Mouse (Mus musculus) hindbrain, embryonic 12.5 days (tissue): ENCODE results near the gene Ttyh3. TPM values are rescaled to one million over a fixed set of nuclear protein-coding genes. Genes with fewer than 3 reads are reported as not detected.
A peak's percentile ranks its signal among the peaks of the same experiment; 100 is the strongest.

Experiments
- ATAC-seq: fragments of 200-750 bp; cut with Nextera tagmentation; 2 replicates; pipeline ENCODE4 v1.8.0; 2017; ENCODE audit warnings: moderate TSS enrichment; ENCODE audit not compliant: low FRiP score
- H3K27ac ChIP-seq: fragments of 300-500 bp; sonication (generic); 2 replicates; pipeline ENCODE4 v1.5.1; 2016; ENCODE audit warnings: mild to moderate bottlenecking
- H3K27me3 ChIP-seq: fragments of 300-500 bp; sonication (generic); 2 replicates; pipeline ENCODE4 v1.6.1; 2016; ENCODE audit warnings: mild to moderate bottlenecking
- H3K36me3 ChIP-seq: fragments of 300-500 bp; sonication (generic); 2 replicates; pipeline ENCODE4 v1.6.1; 2016; ENCODE audit warnings: mild to moderate bottlenecking
- H3K4me1 ChIP-seq: fragments of 300-500 bp; sonication (generic); 2 replicates; pipeline ENCODE4 v1.6.1; 2016
- H3K4me2 ChIP-seq: fragments of 300-500 bp; sonication (generic); replicated peaks from 2 replicates; pipeline ENCODE4 v1.6.1; 2016; ENCODE audit warnings: mild to moderate bottlenecking
- H3K4me3 ChIP-seq: fragments of 300-500 bp; sonication (generic); 2 replicates; pipeline ENCODE4 v1.5.1; 2016; ENCODE audit warnings: mild to moderate bottlenecking
- H3K9ac ChIP-seq: fragments of 300-500 bp; sonication (generic); 2 replicates; pipeline ENCODE4 v1.6.1; 2016; ENCODE audit warnings: mild to moderate bottlenecking, moderate library complexity
- H3K9me3 ChIP-seq: fragments of 300-500 bp; sonication (generic); replicated peaks from 2 replicates; pipeline ENCODE4 v1.6.1; 2016; ENCODE audit warnings: mild to moderate bottlenecking
- WGBS: fragments of 180-500 bp; shearing (Covaris S2); methylation state at CpG from one replicate; pipeline ENCODE4 v1.1.7; 2016; 5-methylcytosine and 5-hydroxymethylcytosine counted together
- polyA plus RNA-seq: library from polyadenylated mRNA; unstranded; fragments of >200 nt; fragmentation: Nextera tagmentation; extraction: Ambion mirVana; gene quantifications from 2 replicates; pipeline ENCODE4 v1.2.1, GENCODE M21; 2016

The Ttyh3 gene
- polyA plus RNA-seq, 1 experiment from 2014 or later, result 83.7 TPM

- no peak overlapping the region for H3K27ac ChIP-seq
- no peaks in the 10 kb centered on the region for H3K27me3 ChIP-seq
- no peak overlapping the region for H3K4me3 ChIP-seq
- H3K4me1 ChIP-seq, result peaks cover 48% of the 10 kb centered on the region
- ATAC-seq, result no peak
- H3K36me3 ChIP-seq, result peaks cover 59% of the 10 kb centered on the region
- 88% methylated on average over 4 of the region's 4 CpGs for WGBS
- no peaks in the 10 kb centered on the region for H3K9me3 ChIP-seq
- H3K9ac ChIP-seq, result no peak overlapping the region
- H3K4me2 ChIP-seq, result no peak overlapping the region
Observed at GRCm38 (mm10) chr5:140639312-140639711, 9.5 kb downstream of the Ttyh3 start.

GRCm38 (mm10) chr5:140638484-140638883, 10.3 kb downstream of the Ttyh3 start:
- peaks cover 61% of the 10 kb centered on the region for H3K36me3 ChIP-seq

GRCm38 (mm10) chr5:140637989-140638388, 10.8 kb downstream of the Ttyh3 start:
- H3K4me1 ChIP-seq, result peaks cover 45% of the 10 kb centered on the region
- H3K4me2 ChIP-seq, result no peak overlapping the region
- ATAC-seq, result no peak
- H3K36me3 ChIP-seq, result peaks cover 62% of the 10 kb centered on the region
- no peak overlapping the region for H3K9ac ChIP-seq
- no peak overlapping the region for H3K4me3 ChIP-seq
- WGBS, result 93% methylated on average over 3 of the region's 3 CpGs
- H3K27me3 ChIP-seq, result no peaks in the 10 kb centered on the region
- H3K27ac ChIP-seq, result no peak overlapping the region
- H3K9me3 ChIP-seq, result no peaks in the 10 kb centered on the region

More at GRCm38 (mm10) chr5:140638484-140638883, 10.3 kb downstream of the Ttyh3 start:
- H3K4me2 ChIP-seq, result no peak overlapping the region
- no peak overlapping the region for H3K4me3 ChIP-seq
- H3K4me1 ChIP-seq, result peaks cover 48% of the 10 kb centered on the region
- ATAC-seq, result no peak
- WGBS, result 94% methylated on average over 6 of the region's 6 CpGs
- H3K9ac ChIP-seq, result no peak overlapping the region
- no peaks in the 10 kb centered on the region for H3K9me3 ChIP-seq
- no peaks in the 10 kb centered on the region for H3K27me3 ChIP-seq
- H3K27ac ChIP-seq, result no peak overlapping the region

- H3K4me3 ChIP-seq, result no peak overlapping the region
- H3K4me1 ChIP-seq, result peaks cover 36% of the 10 kb centered on the region
- H3K36me3 ChIP-seq, result peaks cover 71% of the 10 kb centered on the region
- H3K27me3 ChIP-seq, result no peaks in the 10 kb centered on the region
- H3K9me3 ChIP-seq, result no peaks in the 10 kb centered on the region
- no peak overlapping the region for H3K4me2 ChIP-seq
- H3K27ac ChIP-seq, result 0 out of 2 replicates have a peak overlapping the region, but pooled peaks have one; percentile 19
- WGBS, result 69% methylated on average over 6 of the region's 6 CpGs
- no peak overlapping the region for H3K9ac ChIP-seq
- ATAC-seq, result 0 out of 2 replicates have a peak, but pooled peaks have one; percentile 8
Observed at GRCm38 (mm10) chr5:140637058-140637410, 11.8 kb downstream of the Ttyh3 start.

GRCm38 (mm10) chr5:140636316-140637057, 12.3 kb downstream of the Ttyh3 start:
- H3K36me3 ChIP-seq, result peaks cover 77% of the 10 kb centered on the region

GRCm38 (mm10) chr5:140634798-140635722, 13.8 kb downstream of the Ttyh3 start:
- no peak for ATAC-seq
- no peak overlapping the region for H3K27ac ChIP-seq
- H3K4me2 ChIP-seq, result no peak overlapping the region
- H3K9me3 ChIP-seq, result no peaks in the 10 kb centered on the region
- no peaks in the 10 kb centered on the region for H3K27me3 ChIP-seq
- H3K4me3 ChIP-seq, result no peak overlapping the region
- peaks cover 87% of the 10 kb centered on the region for H3K36me3 ChIP-seq
- H3K9ac ChIP-seq, result no peak overlapping the region
- peaks cover 17% of the 10 kb centered on the region for H3K4me1 ChIP-seq
- 94% methylated on average over 26 of the region's 26 CpGs for WGBS

More at GRCm38 (mm10) chr5:140636316-140637057, 12.3 kb downstream of the Ttyh3 start:
- Histone ChIP-seq H3K27me3 (no peaks in the 10 kb centered on the region), H3K27ac (no peak overlapping the region), H3K4me3 (no peak overlapping the region), H3K9me3 (no peaks in the 10 kb centered on the region), H3K9ac (no peak overlapping the region), H3K4me1 (peaks cover 31% of the 10 kb centered on the region), H3K4me2 (no peak overlapping the region)
- WGBS, result 94% methylated on average over 7 of the region's 7 CpGs
- no peak for ATAC-seq

- Histone ChIP-seq H3K27ac (no peak overlapping the region), H3K4me1 (peaks cover 9% of the 10 kb centered on the region), H3K4me2 (no peak overlapping the region), H3K36me3 (peaks cover 98% of the 10 kb centered on the region), H3K4me3 (no peak overlapping the region), H3K9ac (no peak overlapping the region), H3K9me3 (no peaks in the 10 kb centered on the region; the same call in 1 of the 2 replicates), H3K27me3 (no peaks in the 10 kb centered on the region)
- 92% methylated on average over 7 of the region's 7 CpGs for WGBS
- ATAC-seq, result no peak
Observed at GRCm38 (mm10) chr5:140633432-140633831, 15.4 kb downstream of the Ttyh3 start.

GRCm38 (mm10) chr5:140628995-140629394, 19.8 kb downstream of the Ttyh3 start:
- no peak overlapping the region for H3K4me3 ChIP-seq
- peaks cover 100% of the 10 kb centered on the region for H3K36me3 ChIP-seq
- no peaks in the 10 kb centered on the region for H3K4me1 ChIP-seq
- no peak overlapping the region for H3K4me2 ChIP-seq
- H3K9ac ChIP-seq, result no peak overlapping the region
- ATAC-seq, result no peak
- WGBS, result 95% methylated on average over 9 of the region's 9 CpGs
- H3K27ac ChIP-seq, result no peak overlapping the region
- H3K9me3 ChIP-seq, result peaks cover 6% of the 10 kb centered on the region; the same call in 1 of the 2 replicates
- H3K27me3 ChIP-seq, result no peaks in the 10 kb centered on the region

- H3K4me2 ChIP-seq, result no peak overlapping the region
- H3K36me3 ChIP-seq, result peaks cover 100% of the 10 kb centered on the region
- peaks cover 6% of the 10 kb centered on the region; the same call in 1 of the 2 replicates for H3K9me3 ChIP-seq
- WGBS, result 97% methylated on average over 5 of the region's 5 CpGs
- no peak for ATAC-seq
- no peak overlapping the region for H3K9ac ChIP-seq
- H3K4me1 ChIP-seq, result no peaks in the 10 kb centered on the region
- H3K27me3 ChIP-seq, result no peaks in the 10 kb centered on the region
- H3K27ac ChIP-seq, result no peak overlapping the region
- H3K4me3 ChIP-seq, result no peak overlapping the region
Observed at GRCm38 (mm10) chr5:140627580-140627979, 21.3 kb downstream of the Ttyh3 start.

- Histone ChIP-seq H3K4me3 (no peak overlapping the region), H3K9ac (no peak overlapping the region), H3K27ac (no peak overlapping the region), H3K4me1 (peaks cover 16% of the 10 kb centered on the region), H3K9me3 (peaks cover 6% of the 10 kb centered on the region; the same call in 1 of the 2 replicates), H3K36me3 (peaks cover 89% of the 10 kb centered on the region), H3K4me2 (no peak overlapping the region), H3K27me3 (no peaks in the 10 kb centered on the region)
- ATAC-seq, result no peak
- WGBS, result 91% methylated on average over 13 of the region's 13 CpGs
Observed at GRCm38 (mm10) chr5:140624961-140625360, 23.9 kb downstream of the Ttyh3 start.

GRCm38 (mm10) chr5:140624238-140624637, 24.6 kb downstream of the Ttyh3 start:
- H3K9ac ChIP-seq, result no peak overlapping the region
- no peak overlapping the region for H3K27ac ChIP-seq
- peaks cover 6% of the 10 kb centered on the region; the same call in 1 of the 2 replicates for H3K9me3 ChIP-seq
- no peak overlapping the region for H3K4me2 ChIP-seq
- ATAC-seq, result no peak
- 89% methylated on average over 5 of the region's 5 CpGs for WGBS
- peaks cover 82% of the 10 kb centered on the region for H3K36me3 ChIP-seq
- H3K27me3 ChIP-seq, result no peaks in the 10 kb centered on the region
- H3K4me1 ChIP-seq, result peaks cover 17% of the 10 kb centered on the region
- H3K4me3 ChIP-seq, result no peak overlapping the region

GRCm38 (mm10) chr5:140623791-140624190, 25.0 kb downstream of the Ttyh3 start:
- Histone ChIP-seq H3K27ac (no peak overlapping the region), H3K4me2 (no peak overlapping the region), H3K27me3 (no peaks in the 10 kb centered on the region), H3K36me3 (peaks cover 78% of the 10 kb centered on the region), H3K9ac (no peak overlapping the region), H3K4me3 (no peak overlapping the region), H3K9me3 (peaks cover 6% of the 10 kb centered on the region; the same call in 1 of the 2 replicates), H3K4me1 (peaks cover 17% of the 10 kb centered on the region)
- 79% methylated on average over 4 of the region's 4 CpGs for WGBS
- no peak for ATAC-seq
